Mouse (Mus musculus) neural tube, embryonic 13.5 days (tissue): ENCODE measurements around the gene Gm17093. TPM values are rescaled to one million over a fixed set of nuclear protein-coding genes. Genes with fewer than 3 reads are reported as not detected.
"Not testable (repeated sequence)": the region's sequence is repeated elsewhere in the genome, so short reads cannot be mapped to it uniquely, and the experiment has no call there.

ENCODE experiments used
- ATAC-seq: fragments of 200-750 bp; cut with Nextera tagmentation; 2 replicates; pipeline ENCODE4 v1.8.0; 2017; ENCODE audit warnings: low read depth, mild to moderate bottlenecking, moderate TSS enrichment, moderate library complexity
- H3K27ac ChIP-seq: fragments of 300-500 bp; sonication (generic); replicated peaks from 2 replicates; pipeline ENCODE4 v1.5.1; 2015; ENCODE audit warnings: moderate library complexity, mild to moderate bottlenecking, inconsistent platforms
- H3K27me3 ChIP-seq: fragments of 300-500 bp; sonication (generic); 2 replicates; pipeline ENCODE4 v1.6.1; 2015; ENCODE audit warnings: mild to moderate bottlenecking, inconsistent platforms
- H3K36me3 ChIP-seq: fragments of 300-500 bp; sonication (generic); 2 replicates; pipeline ENCODE4 v1.6.1; 2015; ENCODE audit warnings: mild to moderate bottlenecking, inconsistent platforms
- H3K4me1 ChIP-seq: fragments of 300-500 bp; sonication (generic); replicated peaks from 2 replicates; pipeline ENCODE4 v1.6.1; 2015; ENCODE audit warnings: inconsistent platforms
- H3K4me2 ChIP-seq: fragments of 300-500 bp; sonication (generic); 2 replicates; pipeline ENCODE4 v1.6.1; 2015; ENCODE audit warnings: inconsistent platforms, mild to moderate bottlenecking, moderate library complexity
- H3K4me3 ChIP-seq: fragments of 300-500 bp; sonication (generic); 2 replicates; pipeline ENCODE4 v1.5.1; 2015; ENCODE audit warnings: mild to moderate bottlenecking, inconsistent platforms
- H3K9ac ChIP-seq: fragments of 300-500 bp; sonication (generic); 2 replicates; pipeline ENCODE4 v1.6.1; 2015; ENCODE audit warnings: moderate library complexity, mild to moderate bottlenecking, inconsistent platforms
- H3K9me3 ChIP-seq: fragments of 300-500 bp; sonication (generic); 2 replicates; pipeline ENCODE4 v1.6.1; 2016; ENCODE audit warnings: inconsistent platforms
- WGBS: fragments of 180-500 bp; shearing (Covaris S2); methylation state at CpG from one replicate; pipeline ENCODE4 v1.1.7; 2015; 5-methylcytosine and 5-hydroxymethylcytosine counted together
- polyA plus RNA-seq: library from polyadenylated mRNA; unstranded; fragments of >200 nt; fragmentation: Nextera tagmentation; extraction: Ambion mirVana; gene quantifications from 2 replicates; pipeline ENCODE4 v1.2.1, GENCODE M21; 2015

Gene Gm17093
- polyA plus RNA-seq = not detected in 2 replicates

- H3K27ac ChIP-seq, H3K27me3 ChIP-seq, H3K4me1 ChIP-seq, H3K4me2 ChIP-seq, ATAC-seq, H3K9ac ChIP-seq, H3K4me3 ChIP-seq, H3K36me3 ChIP-seq, H3K9me3 ChIP-seq: not testable (repeated sequence)
- 88% methylated on average over 5 of the region's 5 CpGs for WGBS
Measured at GRCm38 (mm10) chr14:44517976-44518375, at the start of gene Gm17093. Gene Gm17093, plus strand, starts transcription at chr14:44518276.

GRCm38 (mm10) chr14:44492163-44492562 lies 25.9 kb upstream of the Gm17093 start, which contains the start of gene BC061237:
Gene BC061237, plus strand, starts transcription at chr14:44492463.
- ATAC-seq, H3K4me3 ChIP-seq, H3K4me2 ChIP-seq, H3K4me1 ChIP-seq, H3K27me3 ChIP-seq, H3K9me3 ChIP-seq, H3K36me3 ChIP-seq, H3K27ac ChIP-seq, H3K9ac ChIP-seq: not testable (repeated sequence)
- 89% methylated on average over 1 of the region's 1 CpGs for WGBS

- not testable (repeated sequence) for H3K9me3 ChIP-seq, H3K36me3 ChIP-seq, H3K4me3 ChIP-seq, H3K4me1 ChIP-seq, H3K9ac ChIP-seq, H3K27ac ChIP-seq, H3K4me2 ChIP-seq, H3K27me3 ChIP-seq, ATAC-seq
- 94% methylated on average over 5 of the region's 5 CpGs for WGBS
Measured at GRCm38 (mm10) chr14:44547961-44548360, 29.9 kb downstream of the Gm17093 start.

Other genes starting within 250 kb of the Gm17093 start
- not detected in 2 replicates for gene Gm8220, start 232.7 kb upstream of the Gm17093 start, polyA plus RNA-seq
- not detected in 2 replicates for gene Gm5930, start 179.7 kb upstream of the Gm17093 start, polyA plus RNA-seq
- not detected in 2 replicates for gene Gm8229, start 152.9 kb upstream of the Gm17093 start, polyA plus RNA-seq
- gene Gm3371, start 107.6 kb upstream of the Gm17093 start, polyA plus RNA-seq = not detected in 2 replicates
- gene Gm8232, start 84.6 kb upstream of the Gm17093 start, polyA plus RNA-seq = not detected in 2 replicates
- 0.20 TPM in 1 of 2 replicates, not detected in the other for gene BC061237, start 25.8 kb upstream of the Gm17093 start, polyA plus RNA-seq
- 0.17 TPM in 1 of 2 replicates, not detected in the other for gene Gm8247, start 64.9 kb downstream of the Gm17093 start, polyA plus RNA-seq
- not detected in 2 replicates for gene Gm5624, start 109.7 kb downstream of the Gm17093 start, polyA plus RNA-seq
- gene Gm8257, start 188.2 kb downstream of the Gm17093 start, polyA plus RNA-seq = not detected in 2 replicates
- gene Gm8267, start 232.1 kb downstream of the Gm17093 start, polyA plus RNA-seq = not detected in 2 replicates